Mouse (Mus musculus): ENCODE data around the gene Tiparp. TPM values are rescaled to one million over a fixed set of nuclear protein-coding genes. Genes with fewer than 3 reads are reported as not detected.

Gene Tiparp
- total RNA-seq, 2 experiments from 2014 or later: 13.7 to 17.3 TPM

DNA sequence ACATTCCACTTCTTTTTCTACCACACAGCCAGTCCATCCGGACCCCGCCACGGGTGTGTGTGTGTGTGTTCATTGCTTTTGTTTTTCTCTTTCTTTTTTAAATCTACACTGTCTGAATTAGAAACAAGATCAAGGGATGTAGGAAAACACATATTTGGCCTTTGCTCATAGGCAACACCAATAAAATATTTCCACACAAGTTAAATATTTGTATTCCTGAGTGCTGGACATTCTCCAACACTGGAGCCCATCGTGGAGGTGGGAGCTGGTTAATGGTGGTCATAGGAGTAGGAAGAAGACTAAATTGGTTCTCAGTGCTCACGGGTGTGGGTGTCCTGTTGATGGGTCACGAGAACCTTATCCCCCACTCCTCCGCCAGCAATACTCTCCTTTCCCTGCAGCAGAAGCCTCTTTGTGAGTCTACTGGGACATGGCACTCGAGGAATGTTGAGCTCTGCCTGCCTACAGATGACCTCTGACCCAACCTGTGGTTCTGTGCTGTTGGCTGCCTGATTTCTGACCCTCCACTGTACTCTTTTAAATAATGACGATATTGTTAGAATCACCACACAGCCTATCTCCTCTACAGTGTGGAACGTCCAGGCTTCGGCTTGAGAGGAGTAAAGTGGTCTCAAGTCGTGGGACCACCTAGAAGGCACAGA, 51.2 kb downstream of the Tiparp start:
- no peak for DNase-seq
- intact Hi-C loops (cut with DNase I): no loop called here

- intact Hi-C loops (cut with DNase I): loop anchor here (10.0 kb wide), 1 partner anchor 53 kb away; no protein-coding TSS in a partner anchor
- DNase-seq: no peak
Measured at GRCm38 (mm10) chr3:65581596-65581995, 53.4 kb downstream of the Tiparp start.

DNA sequence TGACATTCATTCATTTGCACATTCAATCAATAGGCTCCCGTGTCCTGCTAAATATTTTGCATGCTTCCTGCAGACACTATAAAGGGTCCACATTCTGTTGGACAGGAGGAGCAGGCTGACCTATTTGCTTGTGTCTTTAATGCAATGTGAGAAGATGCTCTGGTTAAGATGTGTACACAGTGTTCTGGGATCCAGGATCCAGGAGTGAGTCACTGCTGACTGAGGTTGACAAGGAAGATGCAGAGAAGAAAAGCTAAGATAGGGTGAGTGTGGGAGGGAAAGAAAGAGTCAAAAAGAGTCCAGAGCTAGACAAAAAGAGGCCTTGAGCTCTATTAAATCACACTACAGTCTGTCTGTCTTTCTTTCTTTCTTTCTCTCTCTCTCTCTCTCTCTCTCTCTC, 56.1 kb downstream of the Tiparp start:
- no peak for DNase-seq
- intact Hi-C loops (cut with DNase I): loop anchor here (10.0 kb wide), 1 partner anchor 50 kb away; no protein-coding TSS in a partner anchor

DNA sequence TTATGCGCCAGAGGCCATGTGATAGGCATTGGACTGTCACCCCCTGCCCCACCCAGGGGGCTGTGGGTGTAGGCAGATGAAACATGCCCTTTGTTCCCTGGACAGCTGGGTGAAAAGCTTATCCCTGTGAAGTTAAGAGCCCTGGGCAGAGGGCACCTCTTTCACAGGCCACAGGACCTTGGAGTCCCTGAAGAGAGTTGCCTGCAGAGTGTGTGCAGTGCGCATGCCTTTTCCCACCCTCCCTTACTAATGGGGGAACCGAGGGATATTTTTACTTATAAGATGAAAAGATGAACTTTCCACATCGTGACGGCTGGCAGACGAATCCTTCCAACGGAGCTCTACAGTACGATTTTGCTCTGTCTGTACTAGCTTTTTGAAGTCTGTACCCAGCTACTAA, 57.1 kb downstream of the Tiparp start:
- intact Hi-C loops (cut with DNase I): loop anchor here (10.0 kb wide), 1 partner anchor 50 kb away; no protein-coding TSS in a partner anchor
- DNase-seq: no peak

- intact Hi-C loops (cut with DNase I): loop anchor here (10.0 kb wide), 1 partner anchor 49 kb away; no protein-coding TSS in a partner anchor
Measured at GRCm38 (mm10) chr3:65585823-65586482, 57.7 kb downstream of the Tiparp start.

DNA sequence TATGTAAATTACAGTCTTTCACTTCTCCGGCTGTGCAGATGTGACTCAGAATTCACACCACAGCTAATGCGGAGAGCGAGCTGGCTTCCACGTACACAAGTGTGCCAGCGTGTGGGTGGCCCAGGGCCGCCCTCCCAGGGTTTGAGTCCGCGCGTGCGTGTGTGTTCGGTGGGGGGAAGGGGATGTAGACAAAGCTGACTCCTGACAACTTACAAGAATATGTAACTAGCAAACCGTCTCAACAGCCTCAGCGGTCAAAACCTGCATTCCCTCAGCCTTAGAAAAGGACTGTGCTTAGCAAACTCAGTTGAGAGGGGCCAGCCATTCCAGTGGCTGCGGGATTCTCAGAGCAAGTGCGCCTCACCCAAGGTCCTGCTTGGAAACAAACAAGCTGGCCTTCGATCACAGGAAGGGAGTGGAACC, 58.3 kb downstream of the Tiparp start:
- intact Hi-C loops (cut with DNase I): loop anchor here (10.0 kb wide), 1 partner anchor 48 kb away; no protein-coding TSS in a partner anchor
- peak; percentile 43 for DNase-seq

More at GRCm38 (mm10) chr3:65585823-65586482, 57.7 kb downstream of the Tiparp start:
- DNase-seq: no peak

DNA sequence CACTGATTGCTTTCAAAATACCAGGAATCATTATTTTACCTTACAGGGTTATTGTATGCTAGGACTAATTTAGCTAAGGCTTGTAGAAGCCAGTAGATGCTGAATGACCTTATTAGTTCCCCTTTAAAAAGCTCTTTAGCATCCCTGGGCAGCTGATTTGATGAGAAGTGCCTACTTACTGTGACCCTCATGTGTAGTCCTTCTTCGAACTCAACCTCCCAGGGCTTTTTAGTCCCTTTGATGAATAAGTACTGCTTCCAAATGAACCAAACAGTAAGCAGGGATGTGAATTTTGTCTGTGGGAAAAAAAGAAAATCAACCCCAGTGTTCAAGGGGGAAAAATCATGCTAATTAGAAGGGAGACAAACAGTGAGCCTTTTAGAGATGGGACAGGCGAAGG, 58.8 kb downstream of the Tiparp start:
- no peak for DNase-seq
- intact Hi-C loops (cut with DNase I): loop anchor here (10.0 kb wide), 1 partner anchor 48 kb away; no protein-coding TSS in a partner anchor

- DNase-seq: no peak
- intact Hi-C loops (cut with DNase I): loop anchor here (10.0 kb wide), 1 partner anchor 46 kb away; no protein-coding TSS in a partner anchor
Measured at GRCm38 (mm10) chr3:65588424-65588823, 60.2 kb downstream of the Tiparp start.

DNA sequence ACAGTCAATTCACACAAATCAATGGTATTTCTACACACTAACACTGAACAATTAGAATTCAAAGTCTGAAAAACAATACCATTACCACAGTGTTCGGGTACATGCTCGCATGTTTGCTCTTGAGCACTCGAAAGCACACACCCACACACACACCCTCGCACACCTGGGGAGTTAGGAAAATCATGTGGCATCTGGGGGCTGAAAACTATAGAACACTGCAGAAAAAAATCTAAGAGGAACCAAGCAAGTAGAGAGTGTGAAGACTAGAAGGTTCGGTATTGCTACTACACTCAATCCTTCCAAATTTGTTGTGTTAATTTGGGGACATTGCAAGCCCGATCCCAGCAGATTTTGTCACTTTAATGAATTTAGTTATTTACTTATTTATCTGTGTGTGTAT, 64.6 kb downstream of the Tiparp start:
- intact Hi-C loops (cut with DNase I): no loop called here
- DNase-seq: no peak

GRCm38 (mm10) chr3:65594493-65594892, 66.3 kb downstream of the Tiparp start:
- intact Hi-C loops (cut with DNase I): no loop called here
- no peak for DNase-seq

DNA sequence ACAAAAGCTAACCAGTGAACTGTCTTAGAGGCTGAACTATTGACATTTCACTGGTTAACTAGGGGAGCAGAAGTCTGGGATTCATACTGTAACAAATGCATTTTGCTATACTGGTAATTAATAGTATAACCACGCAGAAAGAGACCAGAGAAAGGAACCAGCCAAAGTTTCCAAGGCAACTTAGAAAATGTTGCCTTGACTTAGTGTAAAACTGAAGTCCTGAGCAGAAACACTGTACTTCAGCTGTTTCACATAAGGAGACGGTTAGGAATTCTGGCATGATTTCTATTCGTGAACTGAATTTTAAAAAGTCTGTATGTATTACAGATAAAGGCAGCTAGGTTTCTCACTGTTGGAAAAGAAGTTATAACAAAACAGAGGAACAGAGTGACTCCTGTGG, 67.0 kb downstream of the Tiparp start:
- DNase-seq: no peak
- intact Hi-C loops (cut with DNase I): no loop called here

- intact Hi-C loops (cut with DNase I): no loop called here
- DNase-seq: no peak
Measured at GRCm38 (mm10) chr3:65598071-65598830, 70.0 kb downstream of the Tiparp start.

DNA sequence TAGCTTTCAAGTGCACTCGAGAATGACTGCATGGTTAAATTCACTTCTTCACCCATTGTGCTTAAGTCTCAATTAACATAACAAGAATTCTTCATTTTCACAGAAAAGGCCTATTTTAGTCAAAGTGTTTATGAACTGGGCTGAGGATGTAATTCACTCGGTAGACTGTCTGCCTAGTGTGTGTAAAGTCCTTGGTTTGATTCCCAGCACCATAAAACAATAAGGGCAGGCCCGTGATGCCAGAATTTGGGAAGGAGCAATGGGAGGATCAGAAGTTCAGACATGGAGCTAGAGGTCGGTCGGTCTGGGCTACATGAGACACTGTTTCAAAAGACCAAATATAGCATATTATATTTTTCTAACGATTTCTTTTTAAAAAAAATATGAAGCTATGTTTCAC, 70.9 kb downstream of the Tiparp start:
- intact Hi-C loops (cut with DNase I): no loop called here
- no peak for DNase-seq

- DNase-seq: no peak
- intact Hi-C loops (cut with DNase I): loop anchor here (10.0 kb wide), 1 partner anchor 67 kb away; no protein-coding TSS in a partner anchor
Measured at GRCm38 (mm10) chr3:65601291-65602050, 73.3 kb downstream of the Tiparp start.

DNA sequence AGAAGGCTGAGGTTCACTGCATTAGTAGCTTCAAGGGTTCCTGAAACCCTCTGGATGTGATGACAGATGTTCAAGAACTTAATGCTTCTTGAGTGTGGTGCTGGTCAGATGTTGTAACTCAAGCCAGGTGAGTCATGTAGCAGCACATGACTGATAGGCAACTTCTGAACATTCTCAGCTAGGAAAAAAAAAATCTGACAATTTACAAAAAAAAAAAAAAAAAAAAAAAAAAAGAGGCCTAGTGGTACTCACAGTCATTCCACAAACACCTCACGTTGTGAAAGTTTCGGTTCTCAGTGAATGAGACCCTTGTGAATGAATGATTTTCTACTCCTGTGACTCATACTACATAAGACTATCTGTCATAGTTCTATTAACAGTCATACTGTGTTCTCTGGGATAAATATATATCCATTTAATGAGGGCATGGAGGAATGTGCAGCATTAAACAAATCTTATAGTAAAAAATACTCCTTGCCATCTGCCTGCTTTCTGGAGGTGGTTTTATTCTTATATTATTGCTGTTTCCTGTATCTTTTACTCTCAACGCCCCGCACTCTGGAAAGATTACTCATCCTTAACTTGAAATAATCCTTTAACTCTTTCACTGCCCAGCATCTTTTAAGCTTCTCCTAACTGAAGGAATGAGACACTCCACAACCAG, 75.3 kb downstream of the Tiparp start:
- intact Hi-C loops (cut with DNase I): loop anchor here (10.0 kb wide), 1 partner anchor 69 kb away; no protein-coding TSS in a partner anchor
- no peak for DNase-seq

Other genes with a start within 250 kb of the Tiparp start
- gene Ssr3, start 135.8 kb upstream of the Tiparp start, total RNA-seq (2021): 100 to 1,000 TPM; 133 to 147 TPM
- gene Lekr1, start 137.8 kb downstream of the Tiparp start, total RNA-seq (2021): 1 to 10 TPM; 5.9 to 6.7 TPM